Mouse (Mus musculus) MEL (cell line): Measurements from ENCODE around the gene Ffar1.

Experiments
- CHD1 ChIP-seq: IDR thresholded peaks from 2 replicates; pipeline ENCODE4 v1.6.1; 2012; ENCODE audit warnings: low read depth, mild to moderate bottlenecking, inconsistent platforms, low read length, improper control_type of control experiment
- CTCF ChIP-seq, 3 experiments: IDR thresholded peaks in 2 of 3; conservative IDR thresholded peaks in 1 of 3; 2 replicates each; pipeline ENCODE4 v1.5.1; 2011 to 2012; ENCODE audit warnings: low read length in 3 of 3, low read depth in 2 of 3, mild to moderate bottlenecking in 2 of 3, improper control_type of control experiment in 1 of 3, inconsistent platforms in 1 of 3, mixed read lengths in 1 of 3, moderate library complexity in 1 of 3; ENCODE audit not compliant: control insufficient read depth in 1 of 3, insufficient read depth in 1 of 3, poor library complexity in 1 of 3, severe bottlenecking in 1 of 3
- ELF1 ChIP-seq: IDR thresholded peaks from 2 replicates; pipeline ENCODE4 v1.6.1; 2014; ENCODE audit warnings: low read depth, mild to moderate bottlenecking, inconsistent platforms, low read length, improper control_type of control experiment, moderate library complexity
- EP300 ChIP-seq, 2 experiments: IDR thresholded peaks; 2 replicates each; pipeline ENCODE4 v1.6.1; 2011; ENCODE audit warnings: improper control_type of control experiment in 2 of 2, low read length in 2 of 2, low read depth in 1 of 2, mild to moderate bottlenecking in 1 of 2
- GABPA ChIP-seq: IDR thresholded peaks from 2 replicates; pipeline ENCODE4 v1.6.1; 2012; ENCODE audit warnings: low read depth, mild to moderate bottlenecking, inconsistent platforms, low read length, improper control_type of control experiment, moderate library complexity
- GATA1 ChIP-seq: IDR thresholded peaks from 2 replicates; pipeline ENCODE4 v1.6.1; 2011; ENCODE audit warnings: low read depth, low read length, improper control_type of control experiment
- MXI1 ChIP-seq: IDR thresholded peaks from 2 replicates; pipeline ENCODE4 v1.6.1; 2011; ENCODE audit warnings: mild to moderate bottlenecking, low read depth, low read length, improper control_type of control experiment
- POLR2A ChIP-seq, 2 experiments: IDR thresholded peaks; 2 replicates each; pipeline ENCODE4 v1.6.1; 2011 to 2012; ENCODE audit warnings: low read length in 2 of 2, mild to moderate bottlenecking in 2 of 2, control low read depth in 1 of 2, improper control_type of control experiment in 1 of 2, low read depth in 1 of 2, moderate library complexity in 1 of 2; ENCODE audit not compliant: control insufficient read depth in 1 of 2, insufficient read depth in 1 of 2, poor library complexity in 1 of 2
- POLR2AphosphoS5 ChIP-seq: IDR thresholded peaks from 2 replicates; pipeline ENCODE4 v1.6.1; 2012; ENCODE audit warnings: low read depth, borderline replicate concordance, mild to moderate bottlenecking, inconsistent platforms, low read length, moderate library complexity, mixed read lengths
- TBP ChIP-seq: IDR thresholded peaks from 2 replicates; pipeline ENCODE4 v1.8.0; 2011; ENCODE audit warnings: low read depth, low read length, improper control_type of control experiment
- TCF12 ChIP-seq: IDR thresholded peaks from 2 replicates; pipeline ENCODE4 v1.6.1; 2014; ENCODE audit warnings: low read depth, mild to moderate bottlenecking, inconsistent platforms, low read length, improper control_type of control experiment, moderate library complexity
- UBTF ChIP-seq: IDR thresholded peaks from 2 replicates; pipeline ENCODE4 v1.6.1; 2012; ENCODE audit warnings: low read depth, mild to moderate bottlenecking, inconsistent platforms, low read length, improper control_type of control experiment, moderate library complexity, borderline replicate concordance; ENCODE audit not compliant: insufficient read depth
- USF1 ChIP-seq: IDR thresholded peaks from 2 replicates; pipeline ENCODE4 v1.6.1; 2014; ENCODE audit warnings: low read depth, mild to moderate bottlenecking, inconsistent platforms, low read length, improper control_type of control experiment, moderate library complexity

GRCm38 (mm10) chr7:30891746-30892145 lies 30.4 kb upstream of the Ffar1 start:
- TF ChIP-seq CTCF (IDR thresholded peaks at IDR 0.05 in 2 of 3, conservative IDR thresholded peaks at IDR 0.05 in 1 of 3; ENCODE audit: control insufficient read depth in 1 of 3, insufficient read depth in 1 of 3, low read depth in 2 of 3, low read length in 3 of 3, poor library complexity in 1 of 3, severe bottlenecking in 1 of 3) (no peak), CHD1 (no peak), ELF1 (no peak), POLR2AphosphoS5 (no peak), TCF12 (no peak), TBP (no peak), POLR2A (IDR thresholded peaks at IDR 0.05; ENCODE audit: control insufficient read depth in 1 of 2, insufficient read depth in 1 of 2, low read depth in 1 of 2, low read length in 2 of 2, poor library complexity in 1 of 2) (no peak), EP300 (IDR thresholded peaks at IDR 0.05; ENCODE audit: low read depth in 1 of 2, low read length in 2 of 2) (no peak), MXI1 (no peak), GABPA (no peak), UBTF (no peak), GATA1 (no peak), USF1 (no peak)
